Mouse (Mus musculus) left cerebral cortex, postnatal 36 days (tissue): ENCODE measurements around the gene Ppp4r1. TPM values are rescaled to one million over a fixed set of nuclear protein-coding genes. Genes with fewer than 3 reads are reported as not detected.

Experiments used
- DNase-seq, 2 experiments: peaks; one replicate each; pipeline ENCODE4 v3.0.0; 2021 to 2022; ENCODE audit warnings: low spot score in 2 of 2, mixed read lengths in 1 of 2
- intact Hi-C: fragments of 180-260 bp; cut with DNase I; formaldehyde crosslinking; loops from one replicate; pipeline ENCODE4 v1.15.1; 2025
- total RNA-seq, 2 experiments: library from RNA; stranded (reverse); gene quantifications; 2 replicates each; pipeline ENCODE4 v1.2.3; 2021

Ppp4r1 gene
- total RNA-seq, 2 experiments from 2014 or later, result 37.4 to 64.8 TPM

- no peak for DNase-seq
- intact Hi-C loops, result loop anchor here (5.0 to 10.0 kb wide), 2 partner anchors 64 to 334 kb away; partner anchors contain the start of gene Ndufv2
These were observed 11.1 kb upstream of the Ppp4r1 start for GRCm38 (mm10) chr17:65770982-65771915.

DNA sequence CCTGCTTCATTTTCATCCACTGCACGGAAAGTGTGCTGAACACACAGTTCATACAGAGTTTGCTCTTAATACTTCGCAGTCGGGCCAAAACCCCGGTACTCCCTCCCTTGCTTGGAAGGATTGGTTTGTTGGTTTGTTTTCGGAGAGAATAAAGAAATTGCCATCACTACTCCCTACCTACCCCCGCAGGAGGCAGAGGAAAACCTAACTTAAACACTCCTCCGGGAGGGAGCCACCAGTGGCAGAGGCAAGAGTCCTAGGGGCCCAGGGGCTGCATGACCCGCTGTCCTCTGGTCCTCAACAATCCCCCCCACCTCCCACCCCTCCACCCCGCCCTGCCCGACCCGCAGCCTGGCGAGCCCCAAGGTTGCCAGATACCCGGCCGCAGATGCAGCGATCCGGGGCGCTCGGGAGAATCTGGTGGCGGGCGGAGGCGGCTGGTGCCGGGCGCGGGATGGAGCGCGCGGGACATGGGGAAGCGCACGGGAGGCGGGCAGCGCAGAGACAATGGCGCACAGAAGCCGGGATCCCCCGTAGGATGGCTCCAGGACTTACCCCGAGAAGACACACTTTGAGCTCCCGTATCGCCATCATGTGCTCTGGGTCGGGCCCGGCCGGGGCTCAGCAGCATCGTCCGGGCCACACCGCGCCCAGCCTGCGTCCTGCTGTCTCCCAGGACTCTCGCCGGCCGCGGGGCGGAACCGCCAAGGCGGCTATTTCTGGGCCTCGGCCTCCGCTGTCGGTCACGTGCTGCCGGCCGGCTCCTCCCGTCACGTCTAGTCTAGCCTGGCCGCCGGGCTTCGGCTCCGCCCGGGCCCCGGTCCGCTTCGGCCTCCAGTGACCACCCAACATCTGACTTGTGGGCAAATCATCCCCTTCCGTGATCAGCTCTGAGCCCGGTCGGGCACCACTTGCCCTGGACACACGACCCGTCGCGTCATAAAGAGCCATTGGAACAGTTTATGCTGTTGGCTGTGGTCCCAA is 10.1 kb upstream of the Ppp4r1 start, which contains the start of gene Rab31:
Gene Rab31 (minus strand): TSS at position 802 of the 984 bp plus-strand sequence.
- DNase-seq, result peak; percentile 84 to 88
- intact Hi-C loops, result loop anchor here (5.0 to 10.0 kb wide), 2 partner anchors 65 to 333 kb away; partner anchors contain the start of gene Ndufv2

GRCm38 (mm10) chr17:65773617-65774016 is 8.8 kb upstream of the Ppp4r1 start:
- intact Hi-C loops, result loop anchor here (5.0 to 10.0 kb wide), 2 partner anchors 66 to 331 kb away; partner anchors contain the start of gene Ndufv2
- DNase-seq, result no peak

DNA sequence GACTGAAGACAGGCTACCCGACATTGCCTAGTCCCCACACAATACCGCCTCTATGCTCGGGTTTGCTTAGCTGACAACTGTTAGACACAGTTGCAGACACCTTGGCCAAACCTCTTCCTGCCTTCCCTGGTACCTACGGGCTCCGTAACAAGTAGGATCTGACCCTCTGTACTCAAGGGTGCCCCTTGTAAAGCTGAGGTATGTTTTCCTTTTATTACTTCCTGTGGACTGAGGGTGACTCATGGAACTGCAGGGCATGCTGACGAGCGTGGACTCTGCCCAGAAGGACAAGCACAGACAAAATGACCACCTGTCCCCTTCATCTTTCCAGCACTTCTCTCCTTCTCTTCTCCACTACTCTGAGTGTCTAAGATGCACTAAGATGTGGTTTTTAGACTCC is 7.9 kb upstream of the Ppp4r1 start:
- no peak for DNase-seq
- intact Hi-C loops, result loop anchor here (5.0 to 10.0 kb wide), 2 partner anchors 67 to 330 kb away; partner anchors contain the start of gene Ndufv2

- intact Hi-C loops, result loop anchor here (10.0 kb wide), 1 partner anchor 329 kb away; the partner anchor contains the start of gene Ndufv2
These were observed 6.1 kb upstream of the Ppp4r1 start for GRCm38 (mm10) chr17:65776228-65776627.

GRCm38 (mm10) chr17:65777461-65777860 is 4.9 kb upstream of the Ppp4r1 start:
- intact Hi-C loops, result loop anchor here (10.0 kb wide), 1 partner anchor 327 kb away; the partner anchor contains the start of gene Ndufv2
- no peak for DNase-seq

More at GRCm38 (mm10) chr17:65776228-65776627, 6.1 kb upstream of the Ppp4r1 start:
- DNase-seq, result no peak

GRCm38 (mm10) chr17:65780970-65781369 is 1.4 kb upstream of the Ppp4r1 start:
- intact Hi-C loops, result loop anchor here (5.0 kb wide), 1 partner anchor 169 kb away; the partner anchor contains the start of gene Vapa

DNA sequence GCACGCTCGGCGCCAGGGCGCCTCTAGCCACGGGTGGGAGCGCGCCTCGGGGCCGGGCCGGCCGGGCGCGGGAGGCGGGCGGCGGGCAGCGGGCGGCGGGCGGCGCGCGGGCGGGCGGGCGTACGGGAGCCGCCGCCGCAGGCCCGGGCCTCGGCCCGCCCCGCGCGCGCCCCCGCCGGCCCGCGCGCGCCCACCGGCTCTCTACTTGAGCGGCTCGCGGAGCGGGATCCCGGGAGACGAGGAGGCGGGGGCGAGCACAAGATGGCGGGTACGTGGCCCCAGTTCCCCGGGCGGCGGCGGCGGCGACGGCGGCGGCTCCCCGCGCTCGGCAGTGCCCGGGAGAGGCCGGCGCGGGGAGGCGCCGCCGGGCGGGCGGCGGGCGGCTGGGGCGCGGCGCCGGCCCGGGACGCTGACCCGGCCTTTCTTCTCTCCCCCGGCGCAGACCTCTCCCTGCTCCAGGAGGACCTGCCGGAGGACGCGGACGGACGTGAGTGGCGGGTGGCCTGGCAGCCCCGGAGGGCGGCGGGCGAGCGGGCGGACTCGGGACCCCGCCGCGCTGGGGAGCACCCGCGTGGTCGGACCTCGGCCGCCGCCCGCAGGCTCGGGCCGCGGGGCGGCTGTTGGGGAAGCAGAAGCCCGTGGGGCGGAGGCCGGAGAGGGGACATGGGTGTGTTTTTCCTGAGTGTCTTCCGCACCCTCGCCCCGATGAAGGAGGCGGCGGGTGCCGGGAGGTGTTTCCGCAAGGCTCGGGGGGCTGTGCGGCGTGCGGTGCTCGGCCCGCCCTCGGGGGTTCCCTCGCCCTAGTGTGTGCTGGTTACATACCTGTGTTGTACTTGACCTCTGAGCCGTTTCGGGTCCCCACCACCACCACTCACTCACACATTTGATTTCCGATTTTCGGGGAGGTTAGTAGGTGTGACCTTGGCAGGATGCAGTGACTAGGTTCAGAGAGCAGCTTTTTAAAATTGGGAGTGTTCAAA is 1.1 kb downstream of the Ppp4r1 start:
- intact Hi-C loops, result loop anchor here (5.0 kb wide), 1 partner anchor 171 kb away; the partner anchor contains the start of gene Vapa
- DNase-seq, result peak; percentile 68 to 70

More at GRCm38 (mm10) chr17:65780970-65781369, 1.4 kb upstream of the Ppp4r1 start:
- no peak for DNase-seq

GRCm38 (mm10) chr17:65784610-65785140 is 2.3 kb downstream of the Ppp4r1 start:
- DNase-seq, result no peak

DNA sequence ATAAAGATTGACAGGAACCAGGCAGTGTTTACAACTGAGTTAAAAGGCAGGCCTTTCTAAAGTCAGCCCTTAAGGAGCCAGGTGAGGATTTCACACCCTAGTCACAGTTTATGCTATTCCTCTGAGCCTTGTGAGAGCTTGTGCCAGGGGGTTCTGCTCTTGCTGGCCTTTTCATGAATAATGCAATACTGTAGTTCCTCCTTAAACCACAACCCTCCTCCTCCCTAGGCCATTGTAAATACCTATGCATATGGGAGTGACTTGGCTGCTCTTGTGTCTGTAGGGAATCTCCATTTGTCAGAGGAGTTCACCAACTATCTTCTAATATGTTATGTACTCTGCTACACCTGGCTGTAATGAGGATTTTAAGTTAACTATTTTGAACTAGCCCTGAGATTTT is 3.3 kb downstream of the Ppp4r1 start:
- DNase-seq, result no peak
- intact Hi-C loops, result no loop called here

More at GRCm38 (mm10) chr17:65784610-65785140, 2.3 kb downstream of the Ppp4r1 start:
- intact Hi-C loops, result loop anchor here (5.0 kb wide), 1 partner anchor 172 kb away; the partner anchor contains the start of gene Vapa

GRCm38 (mm10) chr17:65786225-65786624 is 3.9 kb downstream of the Ppp4r1 start:
- intact Hi-C loops, result no loop called here
- no peak for DNase-seq

- intact Hi-C loops, result no loop called here
- no peak for DNase-seq
These were observed 4.9 kb downstream of the Ppp4r1 start for GRCm38 (mm10) chr17:65787261-65787660.

DNA sequence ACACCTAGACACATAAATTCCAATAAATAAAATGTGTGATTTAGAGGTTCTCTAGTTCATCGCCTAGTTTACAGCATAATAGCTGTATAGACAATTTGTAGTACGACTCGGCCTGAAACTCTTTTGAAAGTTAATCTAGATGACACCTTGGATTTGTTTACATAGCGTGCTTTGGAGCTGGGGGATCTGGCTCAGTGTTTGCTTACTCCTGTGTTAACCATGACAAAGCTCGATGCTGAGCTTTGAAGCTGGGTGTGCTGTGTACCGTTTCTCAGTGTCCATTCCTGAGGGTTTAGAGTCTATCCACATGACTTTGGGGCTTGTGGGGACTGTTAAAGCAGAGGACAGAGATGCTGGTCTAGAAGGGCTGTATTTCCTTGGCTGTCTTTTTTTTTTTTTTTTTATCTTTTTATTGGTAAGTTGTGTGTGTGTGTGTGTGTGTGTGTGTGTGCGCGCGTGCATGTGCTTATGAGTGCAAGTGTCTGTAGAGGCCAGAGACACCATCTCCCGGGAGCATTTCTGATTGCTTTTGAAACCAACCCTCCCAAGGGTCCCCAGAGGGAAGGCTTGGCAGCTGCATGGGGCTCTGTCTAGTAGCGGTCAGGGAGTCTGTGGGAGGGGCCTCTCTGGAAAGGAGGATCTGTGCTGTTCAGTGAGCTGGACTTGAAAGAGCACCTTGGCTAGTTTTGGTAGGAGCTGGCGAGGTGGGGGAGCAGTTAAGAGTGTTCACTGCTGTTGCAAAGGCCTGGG is 6.3 kb downstream of the Ppp4r1 start:
- DNase-seq, result no peak
- intact Hi-C loops, result no loop called here

DNA sequence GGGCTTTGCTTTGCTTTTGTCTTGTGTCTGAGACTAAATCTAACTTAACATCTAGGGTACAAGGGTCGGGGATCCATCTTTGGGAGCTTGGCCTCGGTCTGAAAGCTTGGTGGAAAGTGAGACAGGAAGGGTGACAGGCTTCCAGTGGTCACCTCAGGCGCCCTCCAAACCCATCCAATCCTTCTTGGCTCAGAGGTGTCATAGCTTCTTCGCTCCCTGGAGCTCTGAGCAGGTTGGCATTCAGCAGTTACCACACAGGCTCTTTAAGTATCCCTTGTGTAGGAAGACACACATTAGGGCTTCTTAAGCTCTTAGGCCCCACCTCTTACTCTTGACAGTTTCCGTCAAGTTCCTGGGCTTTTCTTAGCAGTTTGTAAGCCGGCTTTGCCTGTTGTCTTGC is 7.2 kb downstream of the Ppp4r1 start:
- intact Hi-C loops, result no loop called here
- DNase-seq, result no peak

- no peak for DNase-seq
- intact Hi-C loops, result no loop called here
These were observed 8.8 kb downstream of the Ppp4r1 start for GRCm38 (mm10) chr17:65791161-65791560.

GRCm38 (mm10) chr17:65793307-65793930 is 11.0 kb downstream of the Ppp4r1 start:
- no peak for DNase-seq
- intact Hi-C loops, result no loop called here
